Mouse (Mus musculus) right cerebral cortex, adult 18-20 months (tissue): ENCODE measurements at regions not wholly inside any gene's neighbourhood (a gene's known extent, or its start where the extent isn't known, plus 50 kb on each side); places are given as distances from the start of the nearest gene placed in this dataset.

ENCODE experiments used
- DNase-seq: peaks from one replicate; pipeline ENCODE4 v3.0.0; 2022; ENCODE audit warnings: mixed read lengths

- DNase-seq = no peak
These were observed 298.1 kb upstream of the Marcks start for GRCm38 (mm10) chr10:37436849-37437248.

- no peak for DNase-seq
These were observed 295.5 kb upstream of the Marcks start for GRCm38 (mm10) chr10:37434229-37434628.

GRCm38 (mm10) chr10:37423047-37423446, 284.3 kb upstream of the Marcks start:
- no peak for DNase-seq

GRCm38 (mm10) chr10:37422612-37423011, 283.9 kb upstream of the Marcks start:
- DNase-seq = no peak

GRCm38 (mm10) chr10:37416321-37416720, 277.6 kb upstream of the Marcks start:
- no peak for DNase-seq

- DNase-seq = no peak
These were observed 273.7 kb upstream of the Marcks start for GRCm38 (mm10) chr10:37412401-37412800.

- no peak for DNase-seq
These were observed 271.0 kb upstream of the Marcks start for GRCm38 (mm10) chr10:37409749-37410148.

GRCm38 (mm10) chr10:37407487-37407886, 268.8 kb upstream of the Marcks start:
- no peak for DNase-seq

- DNase-seq = no peak
These were observed 266.2 kb upstream of the Marcks start for GRCm38 (mm10) chr10:37404933-37405332.

- no peak for DNase-seq
These were observed 265.7 kb upstream of the Marcks start for GRCm38 (mm10) chr10:37404407-37404806.

- DNase-seq = no peak
These were observed 263.7 kb upstream of the Marcks start for GRCm38 (mm10) chr10:37402376-37402775.

- no peak for DNase-seq
These were observed 262.3 kb upstream of the Marcks start for GRCm38 (mm10) chr10:37400991-37401390.

GRCm38 (mm10) chr10:37400379-37400778, 261.7 kb upstream of the Marcks start:
- no peak for DNase-seq

GRCm38 (mm10) chr10:37397271-37397991, 258.7 kb upstream of the Marcks start:
- peak; percentile 3 for DNase-seq

- no peak for DNase-seq
These were observed 251.3 kb upstream of the Marcks start for GRCm38 (mm10) chr10:37390011-37390410.

GRCm38 (mm10) chr10:37386216-37386615, 247.5 kb upstream of the Marcks start:
- DNase-seq = no peak

GRCm38 (mm10) chr10:37380024-37380423, 241.3 kb upstream of the Marcks start:
- DNase-seq = no peak

GRCm38 (mm10) chr10:37378002-37378702, 239.4 kb upstream of the Marcks start:
- DNase-seq = no peak

- DNase-seq = no peak
These were observed 238.7 kb upstream of the Marcks start for GRCm38 (mm10) chr10:37377258-37378001.

- DNase-seq = no peak
These were observed 237.5 kb upstream of the Marcks start for GRCm38 (mm10) chr10:37376172-37376571.

- no peak for DNase-seq
These were observed 236.9 kb upstream of the Marcks start for GRCm38 (mm10) chr10:37375648-37376047.

- DNase-seq = no peak
These were observed 230.4 kb upstream of the Marcks start for GRCm38 (mm10) chr10:37368997-37369679.

GRCm38 (mm10) chr10:37367796-37368195, 229.1 kb upstream of the Marcks start:
- DNase-seq = no peak
